Mouse (Mus musculus): ENCODE measurements around the gene Capn11.

Capn11 gene

GRCm38 (mm10) chr17:45659225-45659624, at the start of gene Capn11:
Gene Capn11, minus strand, starts transcription at chr17:45659325.
- DNase-seq = no peak

- no peak for DNase-seq
Observed at GRCm38 (mm10) chr17:45708179-45708578, 49.1 kb upstream of the Capn11 start.

- DNase-seq = no peak
Observed at GRCm38 (mm10) chr17:45707376-45707775, 48.3 kb upstream of the Capn11 start.

- DNase-seq = no peak
Observed at GRCm38 (mm10) chr17:45706796-45707195, 47.7 kb upstream of the Capn11 start.

GRCm38 (mm10) chr17:45703187-45703586, 44.1 kb upstream of the Capn11 start:
- DNase-seq = no peak

- no peak for DNase-seq
Observed at GRCm38 (mm10) chr17:45702254-45702653, 43.1 kb upstream of the Capn11 start.

- no peak for DNase-seq
Observed at GRCm38 (mm10) chr17:45701236-45701591, 42.1 kb upstream of the Capn11 start.

- DNase-seq = no peak
Observed at GRCm38 (mm10) chr17:45700496-45701235, 41.5 kb upstream of the Capn11 start.

- no peak for DNase-seq
Observed at GRCm38 (mm10) chr17:45699039-45699740, 40.1 kb upstream of the Capn11 start.

- no peak for DNase-seq
Observed at GRCm38 (mm10) chr17:45698368-45698767, 39.2 kb upstream of the Capn11 start.

GRCm38 (mm10) chr17:45696981-45697380, 37.9 kb upstream of the Capn11 start:
- DNase-seq = no peak

GRCm38 (mm10) chr17:45695227-45696120, 36.3 kb upstream of the Capn11 start:
- DNase-seq = no peak

- DNase-seq = no peak
Observed at GRCm38 (mm10) chr17:45693812-45694565, 34.9 kb upstream of the Capn11 start.

GRCm38 (mm10) chr17:45692159-45692558, 33.0 kb upstream of the Capn11 start:
- DNase-seq = no peak

GRCm38 (mm10) chr17:45690044-45690443, 30.9 kb upstream of the Capn11 start:
- DNase-seq = no peak

GRCm38 (mm10) chr17:45689120-45689519, 30.0 kb upstream of the Capn11 start:
- DNase-seq = no peak

- DNase-seq = no peak
Observed at GRCm38 (mm10) chr17:45686716-45687115, 27.6 kb upstream of the Capn11 start, which contains the start of gene Tmem63b. Gene Tmem63b, minus strand, starts transcription at chr17:45686905.

GRCm38 (mm10) chr17:45686093-45686619, 27.0 kb upstream of the Capn11 start, which contains the start of gene Mrpl14:
Gene Mrpl14, plus strand, starts transcription at chr17:45686322.
- DNase-seq = peak; percentile 86 to 98

- peak; percentile 60 to 65 for DNase-seq
Observed at GRCm38 (mm10) chr17:45685171-45686092, 26.3 kb upstream of the Capn11 start.

- DNase-seq = no peak
Observed at GRCm38 (mm10) chr17:45684667-45685131, 25.6 kb upstream of the Capn11 start.

- no peak for DNase-seq
Observed at GRCm38 (mm10) chr17:45682843-45683242, 23.7 kb upstream of the Capn11 start.

Measured in cerebellum, adult 18-20 months (tissue).